ENCODE assay signal across 8 mouse cellular contexts in the genomic region with DNA sequence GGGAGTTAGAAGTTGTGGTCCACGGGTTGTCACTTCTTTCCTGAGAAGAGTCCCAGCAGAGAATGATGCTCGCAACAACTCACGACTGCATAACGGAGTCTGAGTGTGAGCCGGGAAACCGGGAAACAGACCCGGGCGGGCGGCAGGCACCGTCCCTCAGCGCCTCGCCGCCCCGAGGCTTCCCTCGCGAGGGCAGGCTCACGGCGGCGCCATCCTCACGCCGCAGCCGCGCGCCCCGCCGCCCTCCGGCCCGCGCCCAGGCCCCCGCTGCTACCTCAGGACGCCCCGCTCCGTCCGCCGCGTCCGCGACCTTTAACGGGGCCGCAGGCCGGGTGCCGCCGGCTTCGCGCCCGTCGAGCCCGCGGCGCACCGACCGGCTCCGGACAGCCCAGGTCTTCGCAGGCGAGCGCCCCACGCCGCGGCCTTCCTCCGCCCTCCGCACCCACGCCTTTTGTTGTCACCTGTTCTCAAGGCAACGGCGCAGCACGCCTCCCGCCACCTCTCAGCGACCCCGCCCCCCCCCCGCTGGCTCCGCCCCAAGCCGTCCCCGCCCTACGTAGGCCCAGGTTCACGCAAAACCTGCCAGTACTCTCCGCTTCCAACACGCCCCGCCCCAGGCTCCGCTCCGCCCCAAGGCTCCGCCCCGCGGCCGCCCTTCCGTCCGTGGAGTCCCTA. TPM values are rescaled to one million over a fixed set of nuclear protein-coding genes. Genes with fewer than 3 reads are reported as not detected.
DNase-seq lines count a peak whose midpoint lies in the region; ATAC-seq lines count a peak whose summit lies in the region.

A gene (minus strand): TSS at position 494 of the 675 bp plus-strand sequence.

- under 1% methylated on average over 67 of the region's 85 CpGs for WGBS in heart, embryonic 14.5 days
- WGBS in liver, embryonic 13.5 days (ENCODE audit: insufficient replicate concordance): under 1% methylated on average over 62 of the region's 85 CpGs
- under 1% methylated on average over 58 of the region's 85 CpGs for WGBS in stomach, embryonic 15.5 days

- H3K36me3 ChIP-seq in heart, embryonic 14.5 days (ENCODE audit: control insufficient read depth, insufficient read depth, low read length): no peaks in the 10 kb centered on the region
- no peaks in the 10 kb centered on the region for H3K36me3 ChIP-seq in liver, embryonic 13.5 days
- H3K36me3 ChIP-seq in stomach, embryonic 15.5 days: no peaks in the 10 kb centered on the region

- H3K4me1 ChIP-seq in heart, embryonic 14.5 days (ENCODE audit: control insufficient read depth in 2 of 2, insufficient read depth in 2 of 2, low read length in 2 of 2): no peaks in the 10 kb centered on the region
- peaks cover 12% of the 10 kb centered on the region for H3K4me1 ChIP-seq in liver, embryonic 13.5 days (replicated peaks)
- no peaks in the 10 kb centered on the region for H3K4me1 ChIP-seq in stomach, embryonic 15.5 days

- H3K9me3 ChIP-seq in heart, embryonic 14.5 days (ENCODE audit: control insufficient read depth, low read length): no peaks in the 10 kb centered on the region
- H3K9me3 ChIP-seq in liver, embryonic 13.5 days (replicated peaks): no peaks in the 10 kb centered on the region
- H3K9me3 ChIP-seq in stomach, embryonic 15.5 days: no peaks in the 10 kb centered on the region

- H3K4me3 ChIP-seq in heart, embryonic 14.5 days (ENCODE audit: control insufficient read depth in 1 of 2, insufficient read depth in 1 of 2, low read depth in 1 of 2, low read length in 2 of 2): peak within 1 kb of the TSS; percentile 65 to 70
- peak within 1 kb of the TSS; percentile 69 for H3K4me3 ChIP-seq in liver, embryonic 13.5 days (replicated peaks)
- peak within 1 kb of the TSS; percentile 70 for H3K4me3 ChIP-seq in stomach, embryonic 15.5 days (replicated peaks)

- H3K27me3 ChIP-seq in heart, embryonic 14.5 days (ENCODE audit: control insufficient read depth, insufficient read depth, low read length): no peaks in the 10 kb centered on the region
- H3K27me3 ChIP-seq in liver, embryonic 13.5 days: peaks cover 20% of the 10 kb centered on the region
- no peaks in the 10 kb centered on the region for H3K27me3 ChIP-seq in stomach, embryonic 15.5 days (replicated peaks)

- H3K4me2 ChIP-seq in heart, embryonic 14.5 days (ENCODE audit: low read length): peak within 1 kb of the TSS; percentile 97
- peak within 1 kb of the TSS; percentile 98 for H3K4me2 ChIP-seq in liver, embryonic 13.5 days
- peak within 1 kb of the TSS; percentile 99 for H3K4me2 ChIP-seq in stomach, embryonic 15.5 days

- DNase-seq in c-Kit-negative CD71-positive TER-119-positive erythroid progenitor cells, embryonic 14.5 days (ENCODE audit: low read depth, low spot score): peak; percentile 87
- peak; percentile 38 for DNase-seq in fibroblast of lung, adult 2 months (ENCODE audit: low read depth)
- peak; percentile 91 for DNase-seq in kidney, postnatal 10 days
- DNase-seq in liver, embryonic 13.5 days: peak; percentile 91
- DNase-seq in neural tube, embryonic 10.5 days (ENCODE audit: extremely low spot score, low spot score): peak; percentile 87

- no peak within 1 kb of the TSS for H3K27ac ChIP-seq in heart, embryonic 14.5 days (replicated peaks in 1 of 2; ENCODE audit: control insufficient read depth in 1 of 2, insufficient read depth in 1 of 2, low read depth in 2 of 2, low read length in 2 of 2)
- H3K27ac ChIP-seq in liver, embryonic 13.5 days: no peak within 1 kb of the TSS; the same call in 1 of the 2 replicates
- H3K27ac ChIP-seq in stomach, embryonic 15.5 days: peak within 1 kb of the TSS; percentile 68; the same call in 1 of the 2 replicates

- H3K9ac ChIP-seq in heart, embryonic 14.5 days (ENCODE audit: low read length): peak within 1 kb of the TSS; percentile 74
- peak within 1 kb of the TSS; percentile 73 for H3K9ac ChIP-seq in liver, embryonic 13.5 days
- H3K9ac ChIP-seq in stomach, embryonic 15.5 days: peak within 1 kb of the TSS; percentile 26; the same call in 1 of the 2 replicates

- ATAC-seq in CD4-positive, CD25-positive, alpha-beta regulatory T cell, adult 4 months: peak; percentile 97
- ATAC-seq in heart, embryonic 14.5 days (ENCODE audit: insufficient number of reproducible peaks, insufficient read depth, low FRiP score, low read depth): peak; percentile 97
- peak; percentile 99 for ATAC-seq in liver, embryonic 13.5 days (ENCODE audit: low read depth)
- ATAC-seq in stomach, embryonic 15.5 days (ENCODE audit: insufficient read depth, low FRiP score, low read depth): peak; percentile 99

RNA-seq across cellular contexts. Expression of the gene that starts here (rescaled TPM):
- not detected for polyA plus RNA-seq in CD4-positive, CD25-positive, alpha-beta regulatory T cell, adult 4 months (2017; shearing (Covaris generic))
- polyA plus RNA-seq in heart, embryonic 14.5 days (2014; fragmentation: Nextera tagmentation; extraction: Ambion mirVana): 0.12 and 0.82 TPM in 2 replicates
- 0.05 and 0.12 TPM in 2 replicates for polyA plus RNA-seq in liver, embryonic 13.5 days (2015; fragmentation: Nextera tagmentation; extraction: Ambion mirVana)
- polyA plus RNA-seq in stomach, embryonic 15.5 days (2015; fragmentation: Nextera tagmentation; extraction: Ambion mirVana): 0.32 and 0.49 TPM in 2 replicates

Comparison
In these comparisons a context has a peak if more than half of its experiments do, and no peak if none do; other contexts are left out.
1. Peak in ATAC-seq in CD4-positive, CD25-positive, alpha-beta regulatory T cell, adult 4 months; RNA of the gene not detected or under 1 TPM.
2. Peak in ATAC-seq, H3K4me3 ChIP-seq, H3K9ac ChIP-seq and H3K4me2 ChIP-seq in heart, embryonic 14.5 days; RNA of the gene not detected or under 1 TPM.
3. Peak in DNase-seq, ATAC-seq, H3K4me3 ChIP-seq, H3K9ac ChIP-seq and H3K4me2 ChIP-seq in liver, embryonic 13.5 days; RNA of the gene not detected or under 1 TPM.
4. Peak in ATAC-seq, H3K4me3 ChIP-seq, H3K27ac ChIP-seq, H3K9ac ChIP-seq and H3K4me2 ChIP-seq in stomach, embryonic 15.5 days; RNA of the gene not detected or under 1 TPM.
5. DNase-seq: peak in every context shown above with its lines; median percentile 91 in kidney, postnatal 10 days; 91 in liver, embryonic 13.5 days; 87 in c-Kit-negative CD71-positive TER-119-positive erythroid progenitor cells, embryonic 14.5 days; 87 in neural tube, embryonic 10.5 days; 38 in fibroblast of lung, adult 2 months.